Comparison of ENCODE assay signal across 8 mouse cellular contexts in the genomic region with DNA sequence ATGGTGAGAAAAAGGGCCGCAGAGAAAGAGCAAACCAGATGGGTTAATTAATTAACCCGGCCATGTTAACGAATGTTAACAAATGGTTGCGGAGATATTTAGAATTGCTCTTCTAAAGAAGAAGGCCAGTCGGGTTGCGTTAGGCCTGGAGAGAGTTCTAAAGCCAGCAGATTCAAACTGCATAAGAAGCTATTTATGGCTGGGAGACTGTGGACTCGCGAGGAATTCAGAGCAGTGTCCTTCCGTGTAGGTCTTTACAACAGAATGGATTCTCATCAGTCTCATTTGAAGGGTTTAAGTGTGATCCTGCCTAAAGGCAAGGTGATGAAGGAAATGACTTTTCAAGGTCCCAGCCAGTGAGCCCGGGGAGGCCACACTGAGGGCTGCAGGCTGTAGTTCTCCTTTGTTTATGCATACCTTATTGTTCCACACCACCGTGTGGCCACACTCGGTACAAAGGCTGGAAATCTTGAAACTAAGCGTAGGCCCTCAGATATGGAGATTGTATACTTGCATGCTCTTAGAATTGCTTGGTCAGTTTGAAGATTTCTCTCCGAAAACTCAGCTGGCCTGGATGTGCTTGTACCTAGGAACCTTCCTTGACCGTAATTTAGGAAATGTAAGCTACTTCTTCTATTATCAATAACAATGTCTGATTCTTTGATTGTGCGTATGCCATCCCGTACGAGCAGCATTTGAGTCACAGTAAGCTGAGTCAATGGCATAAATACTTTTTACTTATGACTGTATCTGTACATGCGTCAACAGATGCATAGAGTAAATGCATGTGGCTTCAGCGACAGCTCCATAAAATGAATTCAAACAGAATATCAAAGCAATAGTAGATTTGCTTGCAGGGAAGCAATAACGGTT.
DNase-seq lines count a peak whose midpoint lies in the region; ATAC-seq lines count a peak whose summit lies in the region.

No protein-coding gene starts in this region.

- peak; percentile 4 for DNase-seq in kidney, adult 18-20 months
- no peak for DNase-seq in kidney, adult 11 months
- peak; percentile 28 for DNase-seq in adrenal gland, postnatal 10 days
- peak; percentile 53 to 63 for DNase-seq in layer of hippocampus, postnatal 14 days (ENCODE audit: low spot score in 2 of 2)
- no peak for DNase-seq in spleen, postnatal 4 days (ENCODE audit: low spot score in 2 of 2)
- DNase-seq in spleen, postnatal 36 days (ENCODE audit: low spot score in 2 of 2) = no peak

- no peak overlapping the region for H3K9ac ChIP-seq in forebrain, embryonic 15.5 days (replicated peaks)
- no peak overlapping the region for H3K9ac ChIP-seq in neural tube, embryonic 15.5 days (replicated peaks)

- H3K4me3 ChIP-seq in forebrain, embryonic 15.5 days = no peak overlapping the region
- H3K4me3 ChIP-seq in neural tube, embryonic 15.5 days (replicated peaks) = no peak overlapping the region

- no peaks in the 10 kb centered on the region for H3K9me3 ChIP-seq in forebrain, embryonic 15.5 days
- H3K9me3 ChIP-seq in neural tube, embryonic 15.5 days (replicated peaks) = no peaks in the 10 kb centered on the region

- no peaks in the 10 kb centered on the region for H3K36me3 ChIP-seq in forebrain, embryonic 15.5 days
- H3K36me3 ChIP-seq in neural tube, embryonic 15.5 days = no peaks in the 10 kb centered on the region

- ATAC-seq in forebrain, embryonic 15.5 days (replicated peaks) = peak; percentile 65
- peak; percentile 86 for ATAC-seq in neural tube, embryonic 15.5 days (ENCODE audit: low FRiP score)

- 45% methylated on average over 21 of the region's 21 CpGs for WGBS in forebrain, embryonic 15.5 days
- 59% methylated on average over 21 of the region's 21 CpGs for WGBS in neural tube, embryonic 15.5 days

- H3K4me1 ChIP-seq in forebrain, embryonic 15.5 days = peaks cover 22% of the 10 kb centered on the region
- 0 out of 2 replicates have a peak, but pooled peaks cover 9% of the 10 kb centered on the region for H3K4me1 ChIP-seq in neural tube, embryonic 15.5 days

- peak overlapping the region; percentile 48 for H3K27ac ChIP-seq in forebrain, embryonic 15.5 days (replicated peaks)
- H3K27ac ChIP-seq in neural tube, embryonic 15.5 days (replicated peaks) = peak overlapping the region; percentile 18; the same call in 1 of the 2 replicates

- H3K4me2 ChIP-seq in forebrain, embryonic 15.5 days (replicated peaks) = no peak overlapping the region
- H3K4me2 ChIP-seq in neural tube, embryonic 15.5 days = no peak overlapping the region

- no peaks in the 10 kb centered on the region for H3K27me3 ChIP-seq in forebrain, embryonic 15.5 days
- no peaks in the 10 kb centered on the region for H3K27me3 ChIP-seq in neural tube, embryonic 15.5 days (replicated peaks)

Comparison
In these comparisons a context has a peak if more than half of its experiments do, and no peak if none do; other contexts are left out.
1. DNase-seq: peak in kidney, adult 18-20 months (single experiment), adrenal gland, postnatal 10 days (single experiment) and layer of hippocampus, postnatal 14 days (2 of 2); none in kidney, adult 11 months (single experiment), spleen, postnatal 4 days (0 of 2) and spleen, postnatal 36 days (0 of 2).